Mouse (Mus musculus): Measurements from ENCODE around the gene Ddost.
A peak's percentile ranks its signal among the peaks of the same experiment; 100 is the strongest.

Gene Ddost

GRCm38 (mm10) chr4:138337341-138337740 lies 32.8 kb downstream of the Ddost start:
- no peak for DNase-seq (ENCODE audit: low spot score in 2 of 2)

- no peak for DNase-seq (ENCODE audit: low spot score in 2 of 2)
Observed at GRCm38 (mm10) chr4:138339963-138340362, 35.4 kb downstream of the Ddost start.

GRCm38 (mm10) chr4:138341393-138341792 lies 36.9 kb downstream of the Ddost start:
- no peak for DNase-seq (ENCODE audit: low spot score in 2 of 2)

- DNase-seq (ENCODE audit: low spot score in 2 of 2), result no peak
Observed at GRCm38 (mm10) chr4:138342048-138342447, 37.5 kb downstream of the Ddost start.

GRCm38 (mm10) chr4:138342778-138343177 lies 38.2 kb downstream of the Ddost start:
- DNase-seq (ENCODE audit: low spot score in 2 of 2), result no peak

GRCm38 (mm10) chr4:138343341-138343837 lies 38.9 kb downstream of the Ddost start:
- DNase-seq (ENCODE audit: low spot score in 2 of 2), result no peak

GRCm38 (mm10) chr4:138344891-138345545 lies 40.5 kb downstream of the Ddost start:
- no peak for DNase-seq (ENCODE audit: low spot score in 2 of 2)

- DNase-seq (ENCODE audit: low spot score in 2 of 2), result no peak
Observed at GRCm38 (mm10) chr4:138347280-138347679, 42.8 kb downstream of the Ddost start.

- no peak for DNase-seq (ENCODE audit: low spot score in 2 of 2)
Observed at GRCm38 (mm10) chr4:138348716-138349115, 44.2 kb downstream of the Ddost start.

GRCm38 (mm10) chr4:138351821-138352220 lies 47.3 kb downstream of the Ddost start:
- DNase-seq (ENCODE audit: low spot score in 2 of 2), result no peak

- DNase-seq (ENCODE audit: low spot score in 2 of 2), result no peak
Observed at GRCm38 (mm10) chr4:138352692-138353091, 48.2 kb downstream of the Ddost start.

GRCm38 (mm10) chr4:138353438-138354171 lies 49.1 kb downstream of the Ddost start:
- no peak for DNase-seq (ENCODE audit: low spot score in 2 of 2)

GRCm38 (mm10) chr4:138355496-138355895 lies 51.0 kb downstream of the Ddost start:
- no peak for DNase-seq (ENCODE audit: low spot score in 2 of 2)

- DNase-seq (ENCODE audit: low spot score in 2 of 2), result no peak
Observed at GRCm38 (mm10) chr4:138356141-138356540, 51.6 kb downstream of the Ddost start.

GRCm38 (mm10) chr4:138356551-138356950 lies 52.0 kb downstream of the Ddost start:
- no peak for DNase-seq (ENCODE audit: low spot score in 2 of 2)

- no peak for DNase-seq (ENCODE audit: low spot score in 2 of 2)
Observed at GRCm38 (mm10) chr4:138358176-138358575, 53.6 kb downstream of the Ddost start.

- peak in 1 of 2 experiments; percentile 45 for DNase-seq (ENCODE audit: low spot score in 2 of 2)
Observed at GRCm38 (mm10) chr4:138361370-138361821, 56.9 kb downstream of the Ddost start.
